Mouse (Mus musculus): ENCODE data around the gene Notch3. TPM values are rescaled to one million over a fixed set of nuclear protein-coding genes. Genes with fewer than 3 reads are reported as not detected.

The Notch3 gene
- total and polyA plus RNA-seq, 3 experiments: 0.08 to 0.50 TPM; not detected in 1

GRCm38 (mm10) chr17:32083351-32083750, 83.3 kb downstream of the Notch3 start:
- H3K27ac ChIP-seq (ENCODE audit: control insufficient read depth, low read depth, low read length): no peak overlapping the region
- H3K4me1 ChIP-seq (ENCODE audit: control insufficient read depth in 1 of 2, insufficient read depth in 2 of 2, low read length in 2 of 2): peaks cover 0 to 8% of the 10 kb centered on the region in 2 experiments; a peak in 3 of 4 replicates
- H3K79me2 ChIP-seq (ENCODE audit: control insufficient read depth, insufficient read depth, low read length, poor library complexity): no peaks in the 10 kb centered on the region
- H3K9me3 ChIP-seq (replicated peaks; ENCODE audit: insufficient read depth, low read length): no peaks in the 10 kb centered on the region
- peaks cover 0 to 4% of the 10 kb centered on the region in 2 experiments; a peak in 1 of 4 replicates for H3K36me3 ChIP-seq (ENCODE audit: control insufficient read depth in 1 of 2, insufficient read depth in 2 of 2, low read length in 2 of 2)
- TF ChIP-seq SIN3A (IDR thresholded peaks at IDR 0.05; ENCODE audit: low read length) (no peak), HCFC1 (IDR thresholded peaks at IDR 0.05; ENCODE audit: low read depth, low read length) (no peak), ZC3H11A (IDR thresholded peaks at IDR 0.05; ENCODE audit: low read depth, low read length) (no peak), ZNF384 (IDR thresholded peaks at IDR 0.05; ENCODE audit: low read depth, low read length) (no peak), ETS1 (IDR thresholded peaks at IDR 0.05; ENCODE audit: low read depth, low read length) (no peak), MEF2A (IDR thresholded peaks at IDR 0.05; ENCODE audit: extremely low read depth, insufficient replicate concordance, low read depth, low read length, poor library complexity, severe bottlenecking) (no peak)
- H3K27me3 ChIP-seq (ENCODE audit: control insufficient read depth in 1 of 2, insufficient read depth in 2 of 2, low read length in 2 of 2): no peaks in the 10 kb centered on the region
- no peak for DNase-seq (ENCODE audit: low read depth, low spot score)
- no peak overlapping the region for H3K9ac ChIP-seq (ENCODE audit: control insufficient read depth, low read depth, low read length, poor library complexity, severe bottlenecking)
- no peak overlapping the region for H3K4me3 ChIP-seq (ENCODE audit: control insufficient read depth in 1 of 2, insufficient read depth in 1 of 2, low read depth in 2 of 2, low read length in 2 of 2)

- no peaks in the 10 kb centered on the region for H3K79me2 ChIP-seq (ENCODE audit: control insufficient read depth, insufficient read depth, low read length, poor library complexity)
- H3K36me3 ChIP-seq (ENCODE audit: control insufficient read depth in 1 of 2, insufficient read depth in 2 of 2, low read length in 2 of 2): peaks cover 0 to 4% of the 10 kb centered on the region in 2 experiments; a peak in 2 of 4 replicates
- no peak overlapping the region for H3K27ac ChIP-seq (ENCODE audit: control insufficient read depth, low read depth, low read length)
- H3K4me3 ChIP-seq (ENCODE audit: control insufficient read depth in 1 of 2, insufficient read depth in 1 of 2, low read depth in 2 of 2, low read length in 2 of 2): peak overlapping the region in 1 of 2 experiments; percentile 83; a peak in 1 of 4 replicates
- H3K4me1 ChIP-seq (ENCODE audit: control insufficient read depth in 1 of 2, insufficient read depth in 2 of 2, low read length in 2 of 2): peaks cover 3 to 10% of the 10 kb centered on the region in 2 experiments; a peak in 3 of 4 replicates
- no peaks in the 10 kb centered on the region for H3K27me3 ChIP-seq (ENCODE audit: control insufficient read depth in 1 of 2, insufficient read depth in 2 of 2, low read length in 2 of 2)
- no peaks in the 10 kb centered on the region for H3K9me3 ChIP-seq (replicated peaks; ENCODE audit: insufficient read depth, low read length)
- peak overlapping the region; percentile 54 for H3K9ac ChIP-seq (ENCODE audit: control insufficient read depth, low read depth, low read length, poor library complexity, severe bottlenecking)
- DNase-seq (ENCODE audit: low read depth, low spot score): peak; percentile 73
- TF ChIP-seq SMC3 (IDR thresholded peaks at IDR 0.05; ENCODE audit: low read depth, low read length) (peak; percentile 82), CHD2 (IDR thresholded peaks at IDR 0.05; ENCODE audit: low read length) (no peak), POLR2AphosphoS5 (IDR thresholded peaks at IDR 0.05; ENCODE audit: borderline replicate concordance, low read depth, low read length) (no peak), MYC (IDR thresholded peaks at IDR 0.05; ENCODE audit: low read depth, low read length) (0 out of 2 replicates have a peak, but pooled peaks have one; percentile 32), ZNF384 (IDR thresholded peaks at IDR 0.05; ENCODE audit: low read depth, low read length) (no peak; the same call in 1 of the 2 replicates), USF2 (IDR thresholded peaks at IDR 0.05; ENCODE audit: borderline replicate concordance in 1 of 2, insufficient read depth in 1 of 2, low read depth in 1 of 2, low read length in 2 of 2) (no peak), CHD1 (IDR thresholded peaks at IDR 0.05; ENCODE audit: low read depth, low read length) (no peak), MAZ (IDR thresholded peaks at IDR 0.05; ENCODE audit: low read depth, low read length) (peak; percentile 48; the same call in 1 of the 2 replicates), USF1 (IDR thresholded peaks at IDR 0.05; ENCODE audit: low read depth, low read length) (no peak), HCFC1 (IDR thresholded peaks at IDR 0.05; ENCODE audit: low read depth, low read length) (no peak), KAT2A (conservative IDR thresholded peaks at IDR 0.05; ENCODE audit: low read depth, low read length) (no peak), MAFK (IDR thresholded peaks at IDR 0.05; ENCODE audit: borderline replicate concordance, low read depth, low read length) (no peak), RCOR1 (IDR thresholded peaks at IDR 0.05; ENCODE audit: low read depth, low read length) (no peak), EP300 (IDR thresholded peaks at IDR 0.05; ENCODE audit: low read depth in 1 of 2, low read length in 2 of 2) (no peak), ELF1 (IDR thresholded peaks at IDR 0.05; ENCODE audit: low read depth, low read length) (no peak), ZC3H11A (IDR thresholded peaks at IDR 0.05; ENCODE audit: low read depth, low read length) (peak; percentile 63), MYB (IDR thresholded peaks at IDR 0.05; ENCODE audit: low read depth, low read length) (no peak), NRF1 (IDR thresholded peaks at IDR 0.05; ENCODE audit: insufficient read depth, low read depth, low read length, poor library complexity, severe bottlenecking) (no peak), GATA1 (IDR thresholded peaks at IDR 0.05; ENCODE audit: low read depth, low read length) (no peak), CTCF (IDR thresholded peaks at IDR 0.05 in 2 of 3, conservative IDR thresholded peaks at IDR 0.05 in 1 of 3; ENCODE audit: control insufficient read depth in 1 of 3, insufficient read depth in 1 of 3, low read depth in 2 of 3, low read length in 3 of 3, poor library complexity in 1 of 3, severe bottlenecking in 1 of 3) (peak; percentile 83 to 86 (median 85)), GABPA (IDR thresholded peaks at IDR 0.05; ENCODE audit: low read depth, low read length) (no peak), ZMIZ1 (IDR thresholded peaks at IDR 0.05; ENCODE audit: low read depth, low read length) (no peak), TBP (IDR thresholded peaks at IDR 0.05; ENCODE audit: low read depth, low read length) (no peak), SIN3A (IDR thresholded peaks at IDR 0.05; ENCODE audit: low read length) (no peak), TCF12 (IDR thresholded peaks at IDR 0.05; ENCODE audit: low read depth, low read length) (no peak), BHLHE40 (IDR thresholded peaks at IDR 0.05; ENCODE audit: borderline replicate concordance, low read depth, low read length) (no peak), RAD21 (IDR thresholded peaks at IDR 0.05; ENCODE audit: low read depth, low read length) (peak; percentile 72), UBTF (IDR thresholded peaks at IDR 0.05; ENCODE audit: borderline replicate concordance, insufficient read depth, low read depth, low read length) (no peak)
These were observed 91.5 kb downstream of the Notch3 start for GRCm38 (mm10) chr17:32075164-32075563.

All from MEL (cell line).